Mouse (Mus musculus): ENCODE results near the gene Ppp3ca. TPM values are rescaled to one million over a fixed set of nuclear protein-coding genes. Genes with fewer than 3 reads are reported as not detected.
A peak's percentile ranks its signal among the peaks of the same experiment; 100 is the strongest.

The Ppp3ca gene
- polyA plus RNA-seq, 1 experiment from 2014 or later = 70.9 TPM

GRCm38 (mm10) chr3:136707222-136708019 lies 37.5 kb downstream of the Ppp3ca start:
- ATAC-seq (ENCODE audit: low FRiP score) = no peak
- WGBS = 54% methylated on average over 3 of the region's 3 CpGs
- no peak overlapping the region for H3K9ac ChIP-seq (ENCODE audit: low read depth, low read length)
- no peaks in the 10 kb centered on the region for H3K36me3 ChIP-seq (ENCODE audit: control insufficient read depth, insufficient read depth, low read length)
- no peak overlapping the region for H3K27ac ChIP-seq (ENCODE audit: low read depth, low read length)
- no peaks in the 10 kb centered on the region for H3K4me1 ChIP-seq (replicated peaks; ENCODE audit: control insufficient read depth, insufficient read depth, low read length)
- no peak overlapping the region for H3K4me3 ChIP-seq (ENCODE audit: low read depth, low read length)
- no peak for DNase-seq (ENCODE audit: low spot score)
- H3K9me3 ChIP-seq (ENCODE audit: control insufficient read depth, low read length) = no peaks in the 10 kb centered on the region
- no peaks in the 10 kb centered on the region for H3K27me3 ChIP-seq (ENCODE audit: control insufficient read depth, insufficient read depth, low read length)
- H3K4me2 ChIP-seq (replicated peaks; ENCODE audit: low read depth, low read length) = no peak overlapping the region

DNA sequence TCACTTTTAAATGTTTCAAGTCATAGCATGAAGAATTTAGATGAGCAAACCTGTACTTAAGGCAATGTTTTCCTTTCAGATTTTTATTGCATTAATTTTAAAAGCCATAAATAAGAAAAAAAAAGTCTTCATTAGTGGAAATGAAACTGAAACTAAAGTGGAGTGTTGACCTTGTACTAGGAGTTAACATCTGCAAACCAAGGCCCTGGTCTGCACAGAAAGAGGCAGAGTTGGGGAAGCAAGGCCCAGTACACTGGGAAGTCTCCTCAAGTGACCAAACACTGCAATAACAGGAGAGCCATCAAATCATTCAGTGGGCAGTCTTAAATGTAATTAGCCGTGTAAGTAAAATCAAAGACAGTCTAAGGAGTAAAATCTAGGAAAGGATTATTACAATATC lies 38.3 kb downstream of the Ppp3ca start:
- no peak overlapping the region for H3K4me3 ChIP-seq (ENCODE audit: low read depth, low read length)
- H3K4me1 ChIP-seq (replicated peaks; ENCODE audit: control insufficient read depth, insufficient read depth, low read length) = no peaks in the 10 kb centered on the region
- H3K4me2 ChIP-seq (replicated peaks; ENCODE audit: low read depth, low read length) = no peak overlapping the region
- H3K27me3 ChIP-seq (ENCODE audit: control insufficient read depth, insufficient read depth, low read length) = no peaks in the 10 kb centered on the region
- 66% methylated on average over 1 of the region's 1 CpGs for WGBS
- H3K36me3 ChIP-seq (ENCODE audit: control insufficient read depth, insufficient read depth, low read length) = no peaks in the 10 kb centered on the region
- H3K27ac ChIP-seq (ENCODE audit: low read depth, low read length) = no peak overlapping the region
- ATAC-seq (ENCODE audit: low FRiP score) = no peak
- DNase-seq (ENCODE audit: low spot score) = no peak
- H3K9me3 ChIP-seq (ENCODE audit: control insufficient read depth, low read length) = no peaks in the 10 kb centered on the region
- no peak overlapping the region for H3K9ac ChIP-seq (ENCODE audit: low read depth, low read length)

DNA sequence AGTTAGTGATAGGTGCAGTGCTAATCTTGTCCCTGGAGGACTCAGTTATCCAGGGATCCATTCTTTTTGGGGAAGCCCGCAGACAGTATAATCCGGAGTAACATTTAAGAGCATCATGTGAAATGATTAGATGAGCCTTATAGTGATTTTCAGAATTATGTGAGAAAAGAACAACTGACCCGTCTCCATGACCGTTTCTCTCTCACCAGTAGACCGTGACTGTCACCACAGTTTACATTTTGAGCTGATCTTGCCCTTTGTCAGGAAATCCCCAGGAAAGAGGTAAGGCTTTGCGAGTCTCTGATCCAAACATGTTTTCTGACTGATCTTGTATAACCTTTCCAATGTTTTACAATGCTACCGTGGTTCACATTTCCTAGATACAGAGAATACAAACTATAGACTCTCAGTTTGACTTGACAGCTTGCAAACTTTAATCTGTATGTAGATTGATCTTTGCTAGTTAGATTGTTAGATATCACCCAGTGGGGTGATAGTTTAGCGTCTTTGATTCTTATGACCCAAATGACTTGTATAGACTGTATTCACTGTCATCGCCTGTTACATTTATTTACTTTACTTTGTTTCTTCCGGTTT lies 40.5 kb downstream of the Ppp3ca start:
- DNase-seq (ENCODE audit: low spot score) (no peak), ATAC-seq (ENCODE audit: low FRiP score) (no peak)
- H3K4me1 ChIP-seq (replicated peaks; ENCODE audit: control insufficient read depth, insufficient read depth, low read length) = no peaks in the 10 kb centered on the region
- no peak overlapping the region for H3K4me3 ChIP-seq (ENCODE audit: low read depth, low read length)
- no peaks in the 10 kb centered on the region for H3K36me3 ChIP-seq (ENCODE audit: control insufficient read depth, insufficient read depth, low read length)
- H3K9ac ChIP-seq (ENCODE audit: low read depth, low read length) = no peak overlapping the region
- WGBS = 77% methylated on average over 10 of the region's 10 CpGs
- H3K4me2 ChIP-seq (replicated peaks; ENCODE audit: low read depth, low read length) = no peak overlapping the region
- H3K27me3 ChIP-seq (ENCODE audit: control insufficient read depth, insufficient read depth, low read length) = no peaks in the 10 kb centered on the region
- H3K9me3 ChIP-seq (ENCODE audit: control insufficient read depth, low read length) = no peaks in the 10 kb centered on the region
- H3K27ac ChIP-seq (ENCODE audit: low read depth, low read length) = no peak overlapping the region

DNA sequence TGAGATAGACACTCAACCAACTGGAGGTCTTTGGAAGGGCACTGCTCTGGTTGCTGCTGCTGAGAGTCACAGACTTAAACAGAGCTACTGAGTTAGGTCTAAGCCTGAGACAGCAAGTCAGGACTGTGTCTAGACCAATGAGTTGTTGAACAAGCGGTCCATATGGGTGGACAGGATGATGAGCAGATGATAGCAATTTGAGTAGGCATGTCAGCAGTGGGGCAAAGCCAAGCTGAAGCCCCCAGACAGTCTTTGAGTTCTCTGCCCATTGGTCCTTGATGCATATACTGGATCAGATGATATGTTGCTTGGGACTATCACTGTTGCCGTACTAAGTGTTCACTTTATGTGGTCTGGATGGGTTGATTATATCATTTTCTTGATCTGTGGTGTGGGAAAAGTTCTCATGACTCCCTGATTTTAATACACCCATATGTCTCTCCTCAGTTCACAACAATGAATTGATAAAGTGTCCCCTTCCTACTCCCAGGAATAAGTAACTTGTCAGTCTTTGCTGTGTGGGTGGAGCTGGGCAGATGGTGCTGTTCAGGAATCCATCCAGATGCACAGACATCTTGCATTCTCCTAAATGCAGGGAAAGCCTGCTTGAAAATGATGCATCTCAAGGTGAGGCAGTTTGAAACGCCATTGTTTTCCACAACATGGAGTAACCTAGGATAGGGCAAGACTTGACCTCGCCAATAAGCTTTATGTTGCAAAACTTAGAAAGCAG lies 44.5 kb downstream of the Ppp3ca start:
- H3K4me1 ChIP-seq (replicated peaks; ENCODE audit: control insufficient read depth, insufficient read depth, low read length) = no peaks in the 10 kb centered on the region
- H3K9ac ChIP-seq (ENCODE audit: low read depth, low read length) = no peak overlapping the region
- H3K4me2 ChIP-seq (replicated peaks; ENCODE audit: low read depth, low read length) = no peak overlapping the region
- H3K36me3 ChIP-seq (ENCODE audit: control insufficient read depth, insufficient read depth, low read length) = no peaks in the 10 kb centered on the region
- DNase-seq (ENCODE audit: low spot score) (no peak), ATAC-seq (ENCODE audit: low FRiP score) (no peak)
- no peak overlapping the region for H3K4me3 ChIP-seq (ENCODE audit: low read depth, low read length)
- no peaks in the 10 kb centered on the region for H3K9me3 ChIP-seq (ENCODE audit: control insufficient read depth, low read length)
- H3K27me3 ChIP-seq (ENCODE audit: control insufficient read depth, insufficient read depth, low read length) = no peaks in the 10 kb centered on the region
- WGBS = 92% methylated on average over 4 of the region's 4 CpGs
- H3K27ac ChIP-seq (ENCODE audit: low read depth, low read length) = no peak overlapping the region

DNA sequence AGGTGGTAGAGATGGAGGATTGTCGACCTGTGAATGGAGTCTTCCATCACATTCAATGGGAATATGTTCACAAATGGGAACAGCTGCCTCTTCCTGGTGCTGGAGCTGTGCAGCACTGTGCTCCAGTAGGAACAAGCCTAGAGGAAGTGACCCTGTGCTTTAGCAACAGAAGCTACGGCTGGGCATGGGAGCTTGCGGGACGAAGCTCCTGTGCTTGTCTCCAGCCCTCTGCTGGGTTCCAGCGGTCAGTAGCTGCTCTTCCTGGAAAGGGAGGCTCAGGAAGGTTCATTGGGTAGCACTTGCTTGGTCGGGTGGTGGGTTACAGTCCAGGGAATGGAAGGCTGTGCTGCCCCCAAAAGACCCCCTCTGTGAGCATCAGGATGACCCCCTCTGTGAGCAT lies 46.3 kb downstream of the Ppp3ca start:
- no peak overlapping the region for H3K4me2 ChIP-seq (replicated peaks; ENCODE audit: low read depth, low read length)
- WGBS = 79% methylated on average over 6 of the region's 6 CpGs
- DNase-seq (ENCODE audit: low spot score) = no peak
- H3K4me1 ChIP-seq (replicated peaks; ENCODE audit: control insufficient read depth, insufficient read depth, low read length) = no peaks in the 10 kb centered on the region
- no peak overlapping the region for H3K27ac ChIP-seq (ENCODE audit: low read depth, low read length)
- no peaks in the 10 kb centered on the region for H3K36me3 ChIP-seq (ENCODE audit: control insufficient read depth, insufficient read depth, low read length)
- H3K9me3 ChIP-seq (ENCODE audit: control insufficient read depth, low read length) = no peaks in the 10 kb centered on the region
- ATAC-seq (ENCODE audit: low FRiP score) = no peak
- no peak overlapping the region for H3K9ac ChIP-seq (ENCODE audit: low read depth, low read length)
- no peaks in the 10 kb centered on the region for H3K27me3 ChIP-seq (ENCODE audit: control insufficient read depth, insufficient read depth, low read length)
- H3K4me3 ChIP-seq (ENCODE audit: low read depth, low read length) = no peak overlapping the region

- H3K9me3 ChIP-seq (ENCODE audit: control insufficient read depth, low read length) = no peaks in the 10 kb centered on the region
- 98% methylated on average over 5 of the region's 5 CpGs for WGBS
- no peaks in the 10 kb centered on the region for H3K4me1 ChIP-seq (replicated peaks; ENCODE audit: control insufficient read depth, insufficient read depth, low read length)
- DNase-seq (ENCODE audit: low spot score) (no peak), ATAC-seq (ENCODE audit: low FRiP score) (no peak)
- H3K4me3 ChIP-seq (ENCODE audit: low read depth, low read length) = no peak overlapping the region
- no peaks in the 10 kb centered on the region for H3K27me3 ChIP-seq (ENCODE audit: control insufficient read depth, insufficient read depth, low read length)
- H3K36me3 ChIP-seq (ENCODE audit: control insufficient read depth, insufficient read depth, low read length) = no peaks in the 10 kb centered on the region
- H3K27ac ChIP-seq (ENCODE audit: low read depth, low read length) = no peak overlapping the region
- H3K9ac ChIP-seq (ENCODE audit: low read depth, low read length) = no peak overlapping the region
- no peak overlapping the region for H3K4me2 ChIP-seq (replicated peaks; ENCODE audit: low read depth, low read length)
These were observed 48.5 kb downstream of the Ppp3ca start for GRCm38 (mm10) chr3:136718412-136718811.

- Histone ChIP-seq H3K4me2 (replicated peaks; ENCODE audit: low read depth, low read length) (no peak overlapping the region), H3K9ac (ENCODE audit: low read depth, low read length) (no peak overlapping the region), H3K36me3 (ENCODE audit: control insufficient read depth, insufficient read depth, low read length) (no peaks in the 10 kb centered on the region), H3K27ac (ENCODE audit: low read depth, low read length) (no peak overlapping the region), H3K27me3 (ENCODE audit: control insufficient read depth, insufficient read depth, low read length) (no peaks in the 10 kb centered on the region), H3K9me3 (ENCODE audit: control insufficient read depth, low read length) (no peaks in the 10 kb centered on the region), H3K4me1 (replicated peaks; ENCODE audit: control insufficient read depth, insufficient read depth, low read length) (no peaks in the 10 kb centered on the region), H3K4me3 (ENCODE audit: low read depth, low read length) (no peak overlapping the region)
- ATAC-seq (ENCODE audit: low FRiP score) (no peak), DNase-seq (ENCODE audit: low spot score) (no peak)
- WGBS = 87% methylated on average over 4 of the region's 4 CpGs
These were observed 51.3 kb downstream of the Ppp3ca start for GRCm38 (mm10) chr3:136721241-136721640.

DNA sequence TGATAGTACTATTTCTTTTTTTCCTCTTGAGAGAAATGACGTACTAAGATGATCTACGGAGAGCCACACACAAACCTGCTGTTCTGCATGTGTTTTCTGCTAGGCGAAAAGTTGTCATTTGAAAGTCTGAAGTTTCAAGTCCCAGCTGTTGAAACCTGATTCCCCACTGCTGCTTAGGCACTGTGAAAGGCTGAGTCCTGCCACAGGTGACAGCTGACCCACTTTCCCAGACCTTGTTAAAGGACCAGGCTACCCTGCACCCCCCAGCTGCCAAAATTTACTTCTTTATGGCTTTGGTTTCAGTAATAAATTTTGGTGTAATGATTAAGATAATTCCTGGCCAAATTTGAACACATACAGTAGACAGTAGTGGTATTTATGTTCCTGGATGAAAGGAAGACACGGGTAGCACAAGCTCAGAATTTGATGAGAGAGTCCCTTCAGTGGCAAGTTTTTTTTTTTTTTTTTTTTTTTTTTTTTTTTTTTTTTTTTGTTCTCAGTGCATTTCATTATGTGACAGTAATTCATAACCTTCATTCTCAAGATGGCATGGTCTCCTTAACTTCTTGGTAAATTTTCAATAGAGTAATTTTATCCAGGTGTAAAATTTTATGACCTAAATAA lies 52.0 kb downstream of the Ppp3ca start:
- Histone ChIP-seq H3K4me3 (ENCODE audit: low read depth, low read length) (no peak overlapping the region), H3K36me3 (ENCODE audit: control insufficient read depth, insufficient read depth, low read length) (no peaks in the 10 kb centered on the region), H3K4me1 (replicated peaks; ENCODE audit: control insufficient read depth, insufficient read depth, low read length) (no peaks in the 10 kb centered on the region), H3K27me3 (ENCODE audit: control insufficient read depth, insufficient read depth, low read length) (no peaks in the 10 kb centered on the region), H3K9me3 (ENCODE audit: control insufficient read depth, low read length) (no peaks in the 10 kb centered on the region), H3K27ac (ENCODE audit: low read depth, low read length) (no peak overlapping the region), H3K9ac (ENCODE audit: low read depth, low read length) (no peak overlapping the region), H3K4me2 (replicated peaks; ENCODE audit: low read depth, low read length) (no peak overlapping the region)
- ATAC-seq (ENCODE audit: low FRiP score) (no peak), DNase-seq (ENCODE audit: low spot score) (peak; percentile 14)
- 57% methylated on average over 4 of the region's 4 CpGs for WGBS
